Mouse (Mus musculus): Measurements from ENCODE around the gene Anks6.

DNA sequence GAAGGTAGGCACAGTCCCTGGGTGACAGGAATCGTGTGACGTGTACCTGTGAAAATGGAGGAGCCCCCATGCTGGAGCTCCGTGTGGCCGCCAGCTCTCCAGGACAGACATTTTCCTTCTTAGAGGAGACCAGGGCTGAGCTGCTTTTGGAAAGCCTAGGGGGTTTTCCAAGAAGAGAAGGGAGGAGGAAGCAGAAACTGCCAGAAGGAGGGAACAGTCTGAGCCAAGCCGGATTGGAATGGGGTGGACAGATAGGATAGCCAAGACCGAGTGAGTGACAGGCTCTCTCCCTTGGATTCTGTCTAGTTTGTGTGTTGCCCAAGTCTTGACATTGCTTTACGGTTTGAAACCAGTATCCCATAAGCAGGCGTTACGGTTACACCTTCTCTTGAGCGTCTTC, 46.3 kb upstream of the Anks6 start:
- TF ChIP-seq CTCF (IDR thresholded peaks at IDR 0.05; ENCODE audit: low read depth, low read length) (no peak), EP300 (IDR thresholded peaks at IDR 0.05; ENCODE audit: insufficient read depth, low read depth, low read length) (no peak)
